Mouse (Mus musculus): ENCODE results near the gene Bola2.

DNA sequence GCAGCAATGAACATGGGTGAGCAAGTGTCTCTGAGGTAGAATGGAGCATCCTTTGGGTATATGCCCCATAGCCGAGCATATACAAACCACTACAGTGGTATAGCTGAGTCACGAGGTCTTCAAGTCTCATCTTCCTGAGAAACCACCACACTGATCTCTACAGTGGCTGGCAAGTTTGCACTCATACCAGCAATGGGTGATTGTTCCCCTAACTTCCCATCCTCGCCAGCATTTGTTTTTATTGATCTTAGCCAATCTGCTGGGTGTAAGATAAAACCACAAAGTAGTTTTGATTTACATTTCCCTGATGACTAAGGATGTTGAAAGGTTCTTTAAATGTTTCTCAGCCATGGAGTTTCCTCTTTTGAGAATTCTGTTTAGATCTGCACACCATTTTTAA, 29.9 kb downstream of the Bola2 start:
- TF ChIP-seq CTCF (IDR thresholded peaks at IDR 0.05; ENCODE audit: control insufficient read depth, insufficient read depth, low read length) (no peak), POLR2A (IDR thresholded peaks at IDR 0.05; ENCODE audit: borderline replicate concordance, control insufficient read depth, low read depth, low read length) (no peak)

Data from bone marrow, adult 2 months (tissue).